Mouse (Mus musculus) layer of hippocampus, adult 11-12 months (tissue): ENCODE data around the gene Hoxc4.

ENCODE experiments used
- DNase-seq: peaks from one replicate; pipeline ENCODE4 v3.0.0; 2022; ENCODE audit warnings: low spot score

Hoxc4 gene

DNA sequence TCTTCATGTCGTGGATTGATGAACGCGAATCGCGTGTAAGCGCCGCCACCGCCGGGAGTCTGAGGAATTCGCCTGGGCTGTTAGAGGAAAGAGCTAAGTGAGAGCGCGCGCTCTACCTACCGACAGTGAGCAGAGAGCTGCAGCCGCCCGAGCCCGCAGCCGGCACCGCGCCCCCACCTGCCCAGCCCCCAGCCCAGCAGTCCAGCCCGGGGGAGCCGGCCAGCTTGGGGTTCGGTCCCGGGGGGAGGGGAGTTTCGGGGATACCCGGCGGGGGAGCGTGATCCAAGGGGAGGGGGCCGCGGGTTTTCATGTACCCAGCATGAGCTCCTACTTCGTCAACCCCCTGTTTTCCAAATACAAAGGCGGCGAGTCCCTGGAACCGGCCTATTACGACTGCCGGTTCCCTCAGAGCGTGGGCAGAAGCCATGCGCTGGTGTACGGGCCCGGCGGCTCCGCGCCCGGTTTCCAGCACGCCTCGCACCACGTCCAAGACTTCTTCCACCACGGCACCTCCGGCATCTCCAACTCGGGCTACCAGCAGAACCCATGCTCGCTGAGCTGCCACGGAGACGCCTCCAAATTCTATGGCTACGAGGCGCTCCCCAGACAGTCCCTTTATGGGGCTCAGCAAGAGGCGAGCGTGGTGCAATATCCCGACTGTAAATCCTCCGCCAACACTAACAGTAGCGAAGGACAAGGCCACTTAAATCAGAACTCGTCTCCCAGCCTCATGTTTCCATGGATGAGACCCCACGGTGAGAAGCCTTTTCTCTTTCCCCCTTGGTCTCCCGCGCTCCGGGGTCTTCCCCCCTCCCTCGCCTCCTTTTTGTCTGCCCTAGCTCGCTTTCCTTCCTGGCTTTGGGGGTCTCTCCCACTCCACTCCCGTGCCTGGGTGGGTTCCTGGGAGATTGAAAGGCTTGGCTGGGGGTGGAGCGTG lies 28.0 kb upstream of the Hoxc4 start, which contains the start of gene Hoxc8:
TSS of gene Hoxc8 (plus strand) at position 147 of the 937 bp plus-strand sequence.
- no peak for DNase-seq

DNA sequence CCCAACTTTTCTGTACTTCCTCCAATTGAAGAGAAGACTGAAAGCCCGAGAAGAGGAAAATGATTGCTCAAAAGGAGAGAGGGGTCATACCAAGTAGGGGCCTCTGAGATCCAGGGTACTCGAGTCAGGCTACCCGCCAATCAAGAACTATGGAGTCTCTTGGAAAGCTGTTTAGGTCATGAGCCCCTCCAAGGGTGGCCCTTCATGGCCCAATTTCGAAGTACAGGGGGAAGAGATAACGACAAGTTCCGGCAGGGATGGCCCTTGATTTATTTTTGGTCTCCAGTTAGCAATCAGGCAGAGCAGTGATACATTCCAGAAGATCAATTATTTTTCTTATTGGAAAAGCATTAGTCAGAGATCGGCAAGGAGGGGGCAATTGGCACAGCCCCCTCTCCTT lies 27.0 kb upstream of the Hoxc4 start:
- no peak for DNase-seq

DNA sequence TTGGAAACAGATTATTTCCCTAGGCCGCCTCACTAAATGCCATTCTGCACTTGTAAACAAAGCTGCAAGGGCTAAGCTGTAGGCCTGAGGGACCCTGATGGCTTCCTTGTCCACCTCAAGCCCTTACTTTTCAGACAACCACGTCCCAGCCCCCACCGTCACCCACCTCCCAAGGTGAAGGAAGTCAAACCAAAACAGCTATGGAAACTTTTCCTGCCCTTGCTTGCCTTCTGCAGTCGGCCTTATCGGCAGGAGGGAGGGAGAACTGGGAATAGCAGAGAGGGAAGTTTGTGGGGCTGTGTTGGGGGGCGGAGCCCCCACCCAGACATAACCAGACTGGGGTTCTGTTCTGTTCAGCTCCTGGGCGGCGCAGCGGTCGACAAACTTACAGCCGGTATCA lies 26.5 kb upstream of the Hoxc4 start:
- no peak for DNase-seq

DNA sequence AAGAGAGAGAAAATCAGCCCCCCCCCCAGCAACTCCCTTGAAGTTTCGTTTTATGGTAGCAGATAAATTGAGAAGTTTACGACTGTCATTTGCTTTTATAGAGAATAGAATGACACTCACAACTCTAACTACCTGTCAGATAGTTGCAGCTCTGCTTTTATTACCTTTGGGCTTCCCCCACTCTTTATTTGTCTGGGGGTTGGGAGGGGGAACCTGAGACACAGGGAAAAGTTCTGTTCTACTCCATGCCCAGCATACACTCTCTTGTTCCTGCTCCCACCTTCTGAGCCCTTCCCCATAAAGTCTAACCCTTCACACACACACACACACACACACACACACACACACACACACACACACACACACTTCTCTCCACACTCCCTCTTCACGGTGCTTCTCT lies 25.9 kb upstream of the Hoxc4 start:
- DNase-seq: no peak

DNA sequence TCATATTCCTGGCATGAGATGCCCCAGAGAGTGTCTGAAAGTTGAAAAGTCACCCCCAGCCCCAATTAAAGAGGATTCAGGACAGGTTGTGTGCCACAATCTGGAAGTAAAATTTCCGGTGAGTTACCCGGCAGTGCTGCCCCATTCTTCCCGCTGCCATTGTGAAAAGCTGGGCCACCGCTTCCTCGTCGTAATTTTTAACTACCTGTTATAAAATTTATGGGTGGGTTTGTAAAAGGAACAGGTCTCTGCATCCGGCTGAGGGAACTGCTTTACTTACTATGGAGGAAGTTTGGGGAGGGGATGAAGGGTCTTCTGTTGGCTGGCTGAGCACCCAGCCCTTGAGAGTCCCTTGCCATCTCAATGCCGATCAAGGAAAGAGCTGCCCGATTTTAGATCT lies 22.2 kb upstream of the Hoxc4 start:
- no peak for DNase-seq

DNA sequence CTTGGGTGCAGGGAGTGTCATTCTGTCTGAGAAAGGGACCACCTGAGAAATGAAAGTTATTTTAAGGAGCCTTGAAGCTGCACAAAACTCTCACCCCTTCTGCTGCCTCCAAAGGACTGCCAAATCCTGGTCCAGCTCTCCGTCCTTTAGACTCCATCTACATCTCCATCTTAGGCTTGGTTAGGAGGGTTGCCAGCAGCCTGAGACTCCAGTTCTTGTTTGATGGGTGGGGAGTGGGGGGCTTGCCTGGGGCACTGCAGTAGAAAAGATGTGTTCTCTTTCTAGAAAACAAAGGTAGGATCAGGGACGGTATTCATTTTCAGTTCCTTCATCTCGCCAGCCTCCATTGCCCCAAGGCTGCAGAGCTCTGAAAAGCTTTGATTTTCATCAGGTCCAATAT lies 21.3 kb upstream of the Hoxc4 start:
- no peak for DNase-seq

DNA sequence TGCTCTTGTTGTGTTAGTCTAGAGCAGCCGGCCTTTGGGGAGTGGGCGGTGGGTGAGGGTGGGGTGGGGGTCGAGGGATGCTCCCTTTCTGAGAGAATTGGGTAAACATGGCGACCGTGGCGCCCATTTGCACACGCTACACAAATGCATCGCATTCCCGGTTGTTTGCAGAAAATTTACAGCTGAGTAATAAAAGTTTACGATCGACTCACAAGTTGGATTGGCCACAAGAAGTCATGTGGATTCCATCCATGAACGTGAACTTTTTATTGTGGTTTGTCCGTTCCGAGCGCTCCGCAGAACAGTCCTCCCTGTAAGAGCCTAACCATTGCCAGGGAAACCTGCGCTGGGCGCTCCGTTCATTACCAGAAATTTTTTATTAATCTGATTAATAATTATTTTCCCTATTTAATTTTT lies 20.8 kb upstream of the Hoxc4 start, which contains the start of gene Hoxc6:
TSS of gene Hoxc6 (plus strand) at position 319 of the 417 bp plus-strand sequence.
- no peak for DNase-seq

DNA sequence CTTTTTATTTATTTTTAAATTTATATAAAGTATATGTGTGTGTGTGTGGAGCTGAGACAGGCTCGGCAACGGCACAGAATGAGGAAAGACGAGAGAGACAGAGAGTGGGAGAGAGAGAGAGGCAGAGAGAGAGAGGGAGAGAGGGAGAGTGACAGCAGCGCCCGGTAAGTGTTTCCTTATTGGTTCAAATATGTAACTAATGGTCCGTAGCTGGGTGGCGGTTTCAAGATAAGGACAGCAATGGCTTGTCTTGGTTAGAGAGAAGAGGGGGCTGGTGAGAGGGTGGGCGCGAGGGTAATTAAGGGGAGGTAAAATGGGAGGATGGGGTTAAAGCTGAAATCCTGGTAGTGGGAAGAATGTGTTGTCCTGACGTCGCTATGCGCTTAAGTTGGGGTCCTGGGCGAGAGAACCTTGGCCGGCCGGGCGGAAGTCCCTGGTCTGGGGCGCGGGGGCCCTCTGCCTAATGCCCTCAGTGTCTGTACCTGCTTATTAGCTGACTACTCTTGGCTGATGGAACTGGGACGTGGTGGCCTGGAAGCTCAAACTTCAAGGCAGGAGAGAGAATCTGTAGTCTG lies 20.0 kb upstream of the Hoxc4 start:
- no peak for DNase-seq

DNA sequence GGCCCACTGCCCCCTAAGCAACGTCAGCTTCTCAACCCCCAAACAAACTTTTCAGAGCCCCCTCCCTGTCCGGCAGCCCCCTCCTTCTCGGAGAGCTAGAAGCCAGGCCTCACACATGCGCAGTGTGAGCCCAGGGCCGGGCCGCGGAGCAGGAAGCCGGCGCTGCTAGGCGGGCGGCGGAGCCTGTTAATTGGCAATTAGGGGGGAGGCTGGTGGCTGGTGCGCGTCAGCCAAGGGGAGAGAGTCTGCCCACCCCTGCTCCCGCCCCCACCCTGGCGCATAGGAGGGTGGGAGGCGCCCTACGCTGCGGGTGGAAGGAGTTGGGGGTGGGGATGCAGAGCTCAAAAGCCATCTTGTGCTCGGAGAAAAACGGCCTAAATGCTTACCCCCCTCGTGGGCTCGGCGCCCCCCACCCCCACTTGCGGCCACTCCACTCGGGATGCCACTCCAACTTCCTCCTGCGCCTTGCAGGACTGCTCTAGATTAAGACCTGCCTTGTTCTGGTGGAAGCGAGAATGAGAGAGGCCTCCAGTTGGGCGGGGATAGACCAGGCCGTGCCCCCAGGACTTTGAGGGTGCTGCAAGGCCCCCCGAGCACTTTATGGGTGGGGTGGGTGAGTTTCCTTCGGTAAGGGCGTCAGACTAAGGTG lies 19.4 kb upstream of the Hoxc4 start:
- DNase-seq: no peak

DNA sequence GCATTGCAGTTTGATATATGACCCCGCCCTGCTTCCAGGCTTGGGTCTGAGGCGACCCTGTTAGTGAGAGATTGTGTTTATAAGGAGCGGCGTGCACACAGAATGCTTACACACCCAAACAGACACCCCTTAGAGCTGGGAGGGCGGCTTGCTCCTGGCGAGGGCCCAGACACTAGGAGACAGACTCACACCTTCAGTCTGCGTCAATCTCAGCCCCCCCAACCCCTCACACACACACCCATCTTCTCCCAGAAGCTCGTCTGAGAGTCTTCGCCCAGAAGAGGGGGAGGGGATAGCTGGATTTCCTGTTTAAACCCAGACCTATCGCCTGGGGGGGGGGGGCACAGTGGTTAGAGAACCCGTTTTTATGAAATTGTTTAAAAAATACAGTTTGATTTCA lies 18.8 kb upstream of the Hoxc4 start:
- DNase-seq: no peak

DNA sequence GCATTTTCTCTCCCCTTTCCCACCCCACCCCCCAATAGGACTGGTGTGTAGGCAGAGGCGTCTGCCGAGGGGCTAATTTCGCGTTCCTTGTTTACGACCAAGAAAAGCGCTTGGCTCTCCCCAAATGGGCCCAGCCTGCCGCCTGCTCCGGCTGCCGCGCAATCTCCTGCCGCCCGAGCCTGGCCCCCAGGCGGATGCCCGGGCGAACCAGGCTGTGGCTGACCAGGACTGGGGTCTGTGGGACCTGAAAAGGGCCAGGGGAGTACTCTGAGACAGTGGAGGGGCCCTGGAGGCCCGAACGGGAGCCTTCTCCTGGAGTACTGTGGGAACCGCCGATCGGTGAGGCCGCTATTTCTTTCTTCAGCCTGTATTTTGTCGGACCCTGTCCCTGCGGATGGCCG lies 18.2 kb upstream of the Hoxc4 start:
- no peak for DNase-seq

DNA sequence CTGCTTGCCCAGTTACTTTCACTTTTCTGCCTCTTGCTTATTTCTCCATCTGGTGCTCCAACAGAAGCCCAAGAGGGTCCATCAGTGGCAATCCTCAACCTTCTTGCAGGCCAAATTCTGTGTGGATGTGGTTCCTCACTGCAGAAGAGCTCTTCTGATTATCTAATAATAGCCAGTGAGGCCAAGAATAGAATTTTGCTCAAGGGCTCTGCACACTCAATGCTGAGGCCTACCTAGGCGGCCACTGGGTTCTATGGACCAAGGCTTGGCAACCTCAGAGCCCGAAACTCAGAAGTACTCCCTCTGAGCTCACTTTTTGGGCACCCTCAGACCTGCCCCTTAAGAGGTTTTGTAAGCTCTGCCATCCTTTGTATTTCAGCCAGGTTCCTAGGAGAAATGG lies 17.4 kb upstream of the Hoxc4 start:
- no peak for DNase-seq

DNA sequence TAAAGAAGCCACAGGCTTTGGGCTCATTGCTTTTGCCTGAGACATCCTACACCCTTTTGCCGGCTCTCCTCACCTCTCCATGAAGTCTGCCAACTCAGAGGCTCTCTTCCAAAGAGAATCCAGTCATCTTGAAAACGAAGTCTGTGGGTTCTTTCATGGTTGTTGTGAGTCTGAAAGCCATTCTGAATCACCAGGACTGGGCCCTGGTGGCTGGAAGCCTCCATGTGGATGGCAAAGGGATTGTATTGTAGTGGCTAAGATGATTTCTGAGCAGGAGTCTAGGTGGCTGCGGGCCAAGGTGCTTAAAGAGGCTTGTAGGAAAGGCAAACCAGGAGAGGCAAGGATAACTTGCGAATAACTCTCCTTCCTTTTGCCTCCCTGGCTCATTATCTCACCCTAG lies 16.6 kb upstream of the Hoxc4 start:
- DNase-seq: no peak

DNA sequence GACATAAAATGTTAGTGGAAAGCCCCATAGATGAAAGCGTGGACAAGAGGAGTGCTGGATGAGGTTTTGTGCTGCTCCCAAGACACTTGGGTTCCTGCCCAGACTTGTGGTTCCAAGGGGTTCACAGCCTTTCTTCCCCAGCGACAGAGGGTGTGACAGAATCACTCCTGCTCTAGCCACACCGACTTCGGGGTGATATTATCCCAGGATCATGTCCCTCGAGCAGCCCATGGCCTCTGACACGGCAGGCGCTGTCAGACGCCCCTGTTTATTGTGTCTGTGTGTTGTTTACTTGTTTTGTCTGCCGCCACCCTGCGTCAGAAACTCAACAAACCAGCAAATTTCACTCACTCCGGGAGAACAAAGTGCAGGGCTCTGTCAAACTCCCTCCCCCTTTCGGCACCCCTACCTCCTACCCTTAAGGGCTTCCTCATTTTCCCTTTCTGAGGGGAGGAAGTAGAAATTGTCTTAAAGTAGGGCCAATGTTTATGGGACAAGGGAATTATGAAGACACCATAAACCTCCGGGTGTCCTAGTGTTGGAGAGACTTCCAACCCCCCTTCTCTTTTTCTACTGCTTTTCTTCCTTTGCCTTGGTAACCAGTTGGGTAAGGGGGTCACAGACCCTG lies 15.8 kb upstream of the Hoxc4 start:
- no peak for DNase-seq

DNA sequence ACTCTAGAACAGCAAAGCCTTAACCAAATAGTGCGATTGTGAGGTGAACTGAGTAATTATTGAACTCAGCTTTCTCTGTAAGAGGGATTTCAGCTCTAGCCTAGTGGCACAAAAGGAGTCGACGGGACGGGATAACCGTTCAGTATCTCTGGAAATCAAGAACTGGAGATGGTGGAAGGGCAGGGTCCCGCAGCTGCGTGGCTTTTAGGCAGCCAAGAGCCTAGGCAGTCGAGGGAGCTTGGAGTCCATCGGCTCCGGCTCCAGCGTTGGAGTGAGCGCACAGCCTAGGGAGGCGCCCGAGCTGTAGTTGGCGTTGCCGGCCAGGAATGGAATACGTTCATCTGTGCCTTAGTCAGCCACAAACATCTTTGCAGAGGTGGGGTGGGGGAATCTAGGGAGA lies 13.4 kb upstream of the Hoxc4 start:
- DNase-seq: no peak

DNA sequence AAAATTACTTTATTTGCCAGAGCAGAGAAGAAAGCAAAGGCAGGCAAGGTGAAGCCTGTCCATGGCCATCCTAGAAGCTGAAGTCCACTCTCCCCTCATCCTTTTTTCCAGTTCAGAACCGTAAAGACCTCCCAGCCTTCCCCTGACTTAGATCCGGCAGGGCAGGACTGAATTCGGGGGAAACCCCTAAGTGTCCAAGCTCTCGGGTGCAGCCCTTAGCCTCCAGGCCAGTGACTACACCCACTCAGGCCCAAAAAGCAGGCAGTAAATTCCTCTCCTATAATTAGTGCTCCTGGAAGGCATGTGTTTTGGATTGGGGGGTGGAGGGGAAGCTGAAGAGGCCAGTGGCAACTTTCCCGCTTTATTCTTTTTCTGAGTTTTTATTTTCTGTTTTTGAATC lies 12.9 kb upstream of the Hoxc4 start:
- no peak for DNase-seq

DNA sequence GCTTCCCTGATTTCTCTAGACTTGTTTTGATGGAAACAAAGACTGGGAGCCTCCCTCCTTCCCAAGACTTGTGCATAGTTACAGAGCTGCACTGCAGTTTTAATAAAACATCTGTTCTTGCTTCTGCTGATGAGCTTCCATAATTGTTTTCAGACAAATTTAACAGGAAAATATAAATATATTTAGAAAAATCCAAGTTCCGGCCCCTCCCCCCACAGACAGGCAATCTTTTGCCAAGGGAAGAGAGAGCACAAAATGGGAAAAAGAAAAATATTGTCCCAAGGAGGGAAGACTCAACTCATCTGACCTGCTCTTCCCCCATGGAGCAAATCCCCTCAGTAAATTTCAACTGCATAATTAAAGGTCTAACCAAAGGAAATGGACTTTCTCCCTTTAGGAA lies 12.4 kb upstream of the Hoxc4 start:
- no peak for DNase-seq

DNA sequence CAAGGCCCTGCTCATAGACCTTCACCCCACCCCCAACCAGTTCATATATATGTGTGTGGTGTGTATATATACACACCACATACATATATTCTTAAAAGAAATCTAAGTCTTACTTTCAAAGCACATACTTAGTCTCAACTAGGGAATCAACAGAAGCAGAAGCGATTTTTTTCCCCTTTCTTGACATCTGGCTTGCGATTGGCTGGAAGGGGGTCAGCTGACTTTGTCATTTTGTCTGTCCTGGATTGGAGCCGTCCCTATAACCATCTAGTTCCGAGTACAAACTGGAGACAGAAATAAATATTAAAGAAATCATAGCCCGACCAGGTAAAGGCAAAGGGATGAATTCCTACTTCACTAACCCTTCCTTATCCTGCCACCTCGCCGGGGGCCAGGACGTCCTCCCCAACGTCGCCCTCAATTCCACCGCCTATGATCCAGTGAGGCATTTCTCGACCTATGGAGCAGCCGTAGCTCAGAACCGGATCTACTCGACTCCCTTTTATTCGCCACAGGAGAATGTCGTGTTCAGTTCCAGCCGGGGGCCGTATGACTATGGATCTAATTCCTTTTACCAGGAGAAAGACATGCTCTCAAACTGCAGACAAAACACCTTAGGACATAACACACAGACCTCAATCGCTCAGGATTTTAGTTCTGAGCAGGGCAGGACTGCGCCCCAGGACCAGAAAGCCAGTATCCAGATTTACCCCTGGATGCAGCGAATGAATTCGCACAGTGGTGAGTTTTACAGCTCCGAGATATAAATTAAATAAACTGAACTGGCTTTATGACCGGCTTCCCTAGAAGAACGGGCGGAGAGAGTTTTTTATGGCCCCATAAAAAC lies 9.2 kb upstream of the Hoxc4 start:
- DNase-seq: no peak

DNA sequence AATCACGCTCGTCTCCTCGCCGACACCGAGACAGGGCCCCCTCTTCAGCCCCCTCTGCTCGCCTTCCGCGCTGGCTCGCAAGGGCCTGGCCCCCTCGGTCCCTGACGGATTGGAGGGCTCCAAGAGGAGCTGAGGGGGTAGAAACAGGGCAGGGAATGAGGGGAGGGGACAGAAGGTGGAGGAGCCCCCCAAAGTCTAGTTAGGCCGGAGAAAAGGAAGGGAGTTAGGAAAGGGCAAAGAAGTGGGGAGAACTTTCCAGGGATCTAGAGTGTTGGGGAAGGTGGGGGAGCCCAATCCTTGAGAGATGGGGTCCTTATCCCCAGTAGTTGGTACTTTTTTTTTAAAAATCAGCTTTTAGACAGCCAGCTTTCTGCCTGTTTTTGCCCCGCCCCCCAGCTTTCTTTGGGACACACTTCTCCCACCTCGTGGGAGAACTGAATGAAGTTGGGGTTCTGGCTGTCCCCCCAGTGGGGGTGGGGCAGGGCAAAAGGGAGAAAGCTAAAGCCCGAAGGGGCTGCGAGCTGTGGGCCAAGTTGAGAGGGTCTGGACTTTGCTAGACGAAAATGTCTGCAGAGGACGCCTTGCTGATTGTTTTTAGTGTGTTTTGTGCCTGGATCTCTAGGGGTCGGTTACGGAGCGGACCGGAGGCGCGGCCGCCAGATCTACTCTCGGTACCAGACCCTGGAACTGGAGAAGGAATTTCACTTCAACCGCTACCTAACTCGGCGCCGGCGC lies 8.5 kb upstream of the Hoxc4 start:
- no peak for DNase-seq

DNA sequence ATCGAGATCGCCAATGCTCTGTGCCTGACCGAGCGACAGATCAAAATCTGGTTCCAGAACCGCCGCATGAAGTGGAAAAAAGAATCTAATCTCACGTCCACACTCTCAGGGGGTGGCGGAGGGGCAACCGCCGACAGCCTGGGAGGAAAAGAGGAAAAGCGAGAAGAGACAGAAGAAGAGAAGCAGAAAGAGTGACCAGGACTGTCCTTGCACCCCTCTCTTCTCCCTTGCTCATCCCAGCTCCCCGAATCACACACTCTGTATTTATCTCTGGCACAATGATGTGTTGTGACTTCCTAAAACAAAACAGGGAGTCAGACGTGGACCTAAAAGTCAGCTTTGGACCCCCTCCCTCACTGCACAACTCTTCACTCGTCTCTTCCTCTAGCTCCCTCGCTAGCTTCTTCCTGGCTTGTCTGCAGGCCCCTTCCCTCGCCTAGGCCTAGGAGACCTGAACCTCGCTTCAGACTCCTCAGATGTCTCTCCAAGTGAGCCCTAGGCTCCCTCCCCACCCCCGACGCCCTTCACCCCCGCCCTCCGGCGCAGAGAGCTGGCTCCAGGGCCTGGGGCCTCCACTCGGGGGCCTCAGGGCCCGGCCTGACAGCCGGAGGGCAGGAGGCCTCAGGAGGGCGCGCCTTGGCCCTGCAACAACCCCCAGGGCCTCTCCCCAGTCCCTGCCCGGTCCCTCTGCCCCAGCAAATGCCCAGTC lies 7.7 kb upstream of the Hoxc4 start:
- DNase-seq: no peak
